Mouse (Mus musculus) stomach, postnatal 0 days (tissue): Measurements from ENCODE around the gene Mylpf. TPM values are rescaled to one million over a fixed set of nuclear protein-coding genes. Genes with fewer than 3 reads are reported as not detected.

Source experiments
- ATAC-seq: fragments of 200-750 bp; cut with Nextera tagmentation; 2 replicates; pipeline ENCODE4 v1.8.0; 2017; ENCODE audit not compliant: low FRiP score, low TSS enrichment
- DNase-seq: peaks from one replicate; pipeline ENCODE4 v3.0.0-alpha.2; 2016; ENCODE audit warnings: low spot score
- H3K27ac ChIP-seq: fragments of 300-500 bp; sonication (generic); replicated peaks from 2 replicates; pipeline ENCODE4 v1.5.1; 2014; ENCODE audit warnings: mild to moderate bottlenecking, control low read depth
- H3K27me3 ChIP-seq: fragments of 300-500 bp; sonication (generic); 2 replicates; pipeline ENCODE4 v1.6.1; 2014; ENCODE audit warnings: low read length; ENCODE audit not compliant: control insufficient read depth, insufficient read depth
- H3K36me3 ChIP-seq: fragments of 300-500 bp; sonication (generic); 2 replicates; pipeline ENCODE4 v1.6.1; 2014; ENCODE audit warnings: low read length, mixed read lengths; ENCODE audit not compliant: control insufficient read depth, insufficient read depth
- H3K4me1 ChIP-seq: fragments of 300-500 bp; sonication (generic); replicated peaks from 2 replicates; pipeline ENCODE4 v1.6.1; 2014; ENCODE audit warnings: antibody characterized with exemption; ENCODE audit not compliant: control insufficient read depth, insufficient read depth
- H3K4me2 ChIP-seq: fragments of 300-500 bp; sonication (generic); replicated peaks from 2 replicates; pipeline ENCODE4 v1.6.1; 2014; ENCODE audit warnings: low read depth, mild to moderate bottlenecking, control low read depth, moderate library complexity
- H3K4me3 ChIP-seq: fragments of 300-500 bp; sonication (generic); 2 replicates; pipeline ENCODE4 v1.5.1; 2014; ENCODE audit warnings: low read depth, low read length, control low read depth
- H3K9ac ChIP-seq: fragments of 300-500 bp; sonication (generic); 2 replicates; pipeline ENCODE4 v1.6.1; 2014; ENCODE audit warnings: mild to moderate bottlenecking, low read length, control low read depth, mixed read lengths
- H3K9me3 ChIP-seq: fragments of 300-500 bp; sonication (generic); 2 replicates; pipeline ENCODE4 v1.6.1; 2016; ENCODE audit warnings: low read length; ENCODE audit not compliant: control insufficient read depth
- CTCF ChIP-seq: IDR thresholded peaks from 2 replicates; pipeline ENCODE4 v1.5.1; 2016; ENCODE audit warnings: antibody characterized with exemption, low read depth, mild to moderate bottlenecking, moderate library complexity
- EP300 ChIP-seq: optimal IDR thresholded peaks from 2 replicates; pipeline ENCODE3; 2016; ENCODE audit warnings: antibody characterized with exemption
- WGBS: fragments of 180-500 bp; shearing (Covaris S2); extraction: QIAGEN DNeasy Blood & Tissue Kit; methylation state at CpG from one replicate; pipeline ENCODE4 v1.1.7; 2014; 5-methylcytosine and 5-hydroxymethylcytosine counted together
- polyA plus RNA-seq: library from polyadenylated mRNA; unstranded; fragments of >200 nt; fragmentation: Nextera tagmentation; extraction: Ambion mirVana; gene quantifications from 2 replicates; pipeline ENCODE4 v1.2.1, GENCODE M21; 2015

Mylpf gene
- polyA plus RNA-seq, 1 experiment from 2014 or later = 11.7 TPM

GRCm38 (mm10) chr7:127207374-127208294 is 1.1 kb upstream of the Mylpf start:
- peak; percentile 33 for DNase-seq
- no peak for ATAC-seq
- WGBS = under 1% methylated on average over 51 of the region's 53 CpGs

DNA sequence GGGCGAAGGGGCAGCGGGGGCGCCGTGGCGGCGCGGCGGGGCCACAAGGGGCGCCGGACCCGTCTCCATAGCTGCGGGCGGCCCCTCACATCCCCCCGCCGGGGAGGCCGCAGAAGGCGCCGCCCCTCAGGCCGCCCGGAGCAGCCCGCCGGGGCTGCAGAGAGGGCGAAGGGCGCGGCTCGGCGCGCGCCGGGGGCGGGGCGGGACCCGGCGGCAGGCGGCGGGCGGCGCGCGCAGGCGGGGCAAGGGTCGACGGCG is 466 bp upstream of the Mylpf start, which contains the start of gene Tbc1d10b:
Gene Tbc1d10b, minus strand, starts transcription at position 174 of the 258 bp plus-strand sequence.
- no peak for TF ChIP-seq CTCF
- H3K4me1 ChIP-seq = peaks cover 3% of the 10 kb centered on the region; the same call in 1 of the 2 replicates
- H3K9me3 ChIP-seq = no peaks in the 10 kb centered on the region
- peak within 1 kb of the TSS; percentile 93 for H3K4me3 ChIP-seq
- peak within 1 kb of the TSS; percentile 98 for H3K4me2 ChIP-seq
- peak within 1 kb of the TSS; percentile 91 for H3K27ac ChIP-seq
- ATAC-seq (peak; percentile 44), DNase-seq (no peak)
- peaks cover 5% of the 10 kb centered on the region for H3K36me3 ChIP-seq
- H3K9ac ChIP-seq = peak within 1 kb of the TSS; percentile 92
- H3K27me3 ChIP-seq = no peaks in the 10 kb centered on the region
- WGBS = 2% methylated on average over 9 of the region's 44 CpGs

More at GRCm38 (mm10) chr7:127207374-127208294, 1.1 kb upstream of the Mylpf start:
- peak overlapping the region; percentile 91 for H3K27ac ChIP-seq
- H3K4me2 ChIP-seq = peak overlapping the region; percentile 98
- H3K4me3 ChIP-seq = peak overlapping the region; percentile 93
- no peaks in the 10 kb centered on the region for H3K27me3 ChIP-seq
- H3K9ac ChIP-seq = peak overlapping the region; percentile 92
- H3K9me3 ChIP-seq = no peaks in the 10 kb centered on the region
- no peak for TF ChIP-seq CTCF
- no peak for TF ChIP-seq EP300
- H3K4me1 ChIP-seq = peaks cover 3% of the 10 kb centered on the region; the same call in 1 of the 2 replicates
- peaks cover 9% of the 10 kb centered on the region for H3K36me3 ChIP-seq

- TF ChIP-seq CTCF (no peak), EP300 (no peak)
- no peak overlapping the region for H3K4me3 ChIP-seq
- no peaks in the 10 kb centered on the region for H3K9me3 ChIP-seq
- no peak overlapping the region for H3K9ac ChIP-seq
- no peak overlapping the region for H3K4me2 ChIP-seq
- WGBS = 77% methylated on average over 5 of the region's 5 CpGs
- no peak for ATAC-seq
- DNase-seq = no peak
- H3K36me3 ChIP-seq = no peaks in the 10 kb centered on the region
- H3K4me1 ChIP-seq = peaks cover 3% of the 10 kb centered on the region; the same call in 1 of the 2 replicates
- no peaks in the 10 kb centered on the region for H3K27me3 ChIP-seq
- no peak overlapping the region for H3K27ac ChIP-seq
These were observed 1.2 kb downstream of the Mylpf start for GRCm38 (mm10) chr7:127209851-127210250.

DNA sequence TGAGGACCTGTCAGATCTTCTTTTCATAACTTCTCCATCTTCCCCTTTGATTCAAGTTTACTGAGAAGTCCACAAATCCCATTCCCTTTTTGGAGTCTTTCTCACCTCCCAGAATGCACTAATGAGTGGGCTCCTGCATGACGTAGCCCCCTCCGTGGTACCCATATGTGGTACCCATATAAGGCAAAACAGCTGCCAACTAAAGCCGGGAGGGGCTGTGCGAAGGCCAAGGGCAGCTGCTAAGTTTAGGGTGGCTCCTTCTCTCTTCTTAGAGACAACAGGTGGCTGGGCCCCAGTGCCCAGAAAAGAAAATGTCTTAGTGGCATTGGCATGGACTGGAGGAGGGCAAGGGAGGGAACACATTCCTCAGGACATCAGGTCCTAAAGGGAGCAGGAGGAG is 1.6 kb downstream of the Mylpf start:
- DNase-seq = no peak
- Histone ChIP-seq H3K9me3 (no peaks in the 10 kb centered on the region), H3K4me1 (peaks cover 3% of the 10 kb centered on the region; the same call in 1 of the 2 replicates), H3K9ac (no peak overlapping the region), H3K27ac (no peak overlapping the region), H3K27me3 (no peaks in the 10 kb centered on the region), H3K4me3 (no peak overlapping the region), H3K36me3 (no peaks in the 10 kb centered on the region), H3K4me2 (no peak overlapping the region)
- WGBS = 82% methylated on average over 4 of the region's 4 CpGs
- TF ChIP-seq EP300 (no peak), CTCF (no peak)
- ATAC-seq = no peak

DNA sequence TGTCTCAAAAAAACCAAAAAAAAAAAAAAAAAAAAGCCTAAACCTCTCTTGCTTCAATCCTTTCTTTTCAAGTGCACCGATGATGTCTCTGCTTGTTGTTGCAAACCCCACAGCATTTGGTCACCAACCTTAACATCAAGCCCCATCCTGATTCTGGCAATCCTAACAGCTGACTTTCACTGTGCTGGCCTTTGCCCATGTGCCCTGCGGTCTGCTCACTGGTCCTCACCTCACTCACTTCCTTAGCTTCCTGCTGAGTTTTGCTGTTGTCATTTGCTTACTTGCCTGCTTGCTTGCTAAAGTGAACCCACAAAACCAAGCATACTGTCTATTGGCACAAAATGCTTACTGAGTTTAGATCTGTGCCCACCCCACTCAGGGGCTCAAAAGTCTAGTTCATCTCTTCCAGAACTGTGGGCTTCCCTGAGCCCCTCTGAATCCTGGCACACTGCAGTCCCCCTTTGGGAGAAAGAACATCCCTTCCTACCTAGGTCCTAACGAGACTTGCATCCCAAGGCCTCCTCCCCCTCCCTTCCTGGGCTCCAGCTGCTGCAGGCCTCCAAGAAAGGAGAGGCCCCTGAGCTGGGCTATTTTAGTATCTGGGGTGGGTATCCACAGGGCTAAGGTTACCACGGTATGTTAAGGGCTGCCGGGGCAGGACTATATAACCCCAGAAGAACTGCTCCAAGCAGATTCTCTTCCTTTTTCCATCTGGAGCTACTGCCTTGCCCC is 2.5 kb downstream of the Mylpf start:
- Histone ChIP-seq H3K4me3 (no peak overlapping the region), H3K27me3 (no peaks in the 10 kb centered on the region), H3K4me2 (no peak overlapping the region), H3K27ac (no peak overlapping the region), H3K36me3 (no peaks in the 10 kb centered on the region), H3K9me3 (no peaks in the 10 kb centered on the region), H3K9ac (no peak overlapping the region), H3K4me1 (peaks cover 3% of the 10 kb centered on the region; the same call in 1 of the 2 replicates)
- 79% methylated on average over 5 of the region's 5 CpGs for WGBS
- DNase-seq (no peak), ATAC-seq (no peak)
- TF ChIP-seq EP300 = no peak
- TF ChIP-seq CTCF = no peak
